Mouse (Mus musculus) 3T3-L1 (cell line): Measurements from ENCODE around the gene Ltbp3.

Source experiments
- DNase-seq: peaks from one replicate; pipeline ENCODE4 v3.0.0-alpha.2; 2015; ENCODE audit warnings: low read depth, low spot score

Gene Ltbp3

GRCm38 (mm10) chr19:5740320-5741317 is at the start of gene Ltbp3:
Ltbp3 (plus strand) TSS chr19:5740904.
- DNase-seq = peak; percentile 75

GRCm38 (mm10) chr19:5691601-5692000 is 49.1 kb upstream of the Ltbp3 start:
- no peak for DNase-seq

GRCm38 (mm10) chr19:5692086-5692912 is 48.4 kb upstream of the Ltbp3 start:
- DNase-seq = no peak

GRCm38 (mm10) chr19:5692913-5693396 is 47.7 kb upstream of the Ltbp3 start:
- no peak for DNase-seq

GRCm38 (mm10) chr19:5693801-5694200 is 46.9 kb upstream of the Ltbp3 start:
- no peak for DNase-seq

GRCm38 (mm10) chr19:5695849-5696462 is 44.7 kb upstream of the Ltbp3 start:
- no peak for DNase-seq

- DNase-seq = no peak
These were observed 36.4 kb upstream of the Ltbp3 start, which contains the start of gene Kcnk7 for GRCm38 (mm10) chr19:5704163-5704800. Kcnk7 (plus strand) TSS chr19:5704367.

- peak; percentile 65 for DNase-seq
These were observed 35.7 kb upstream of the Ltbp3 start for GRCm38 (mm10) chr19:5704801-5705571.

- no peak for DNase-seq
These were observed 30.6 kb upstream of the Ltbp3 start for GRCm38 (mm10) chr19:5710068-5710467.

GRCm38 (mm10) chr19:5710581-5710980 is 30.1 kb upstream of the Ltbp3 start:
- DNase-seq = no peak

GRCm38 (mm10) chr19:5711218-5711617 is 29.5 kb upstream of the Ltbp3 start:
- peak; percentile 88 for DNase-seq

- no peak for DNase-seq
These were observed 28.7 kb upstream of the Ltbp3 start for GRCm38 (mm10) chr19:5711907-5712460.

- no peak for DNase-seq
These were observed 27.4 kb upstream of the Ltbp3 start for GRCm38 (mm10) chr19:5713255-5713654.

- DNase-seq = peak; percentile 75
These were observed 27.0 kb upstream of the Ltbp3 start for GRCm38 (mm10) chr19:5713730-5714129.

GRCm38 (mm10) chr19:5715793-5716688 is 24.7 kb upstream of the Ltbp3 start:
- DNase-seq = peak; percentile 51

- DNase-seq = no peak
These were observed 23.7 kb upstream of the Ltbp3 start for GRCm38 (mm10) chr19:5716955-5717354.

- no peak for DNase-seq
These were observed 19.5 kb upstream of the Ltbp3 start for GRCm38 (mm10) chr19:5721233-5721632.

GRCm38 (mm10) chr19:5722848-5723425 is 17.8 kb upstream of the Ltbp3 start:
- DNase-seq = no peak
